Mouse (Mus musculus) brain, embryonic 14.5 days (tissue): ENCODE data around the gene Steap3.

Experiments used
- CTCF ChIP-seq: fragments of 200-500 bp; IDR thresholded peaks from 2 replicates; pipeline ENCODE4 v1.5.1; 2012; ENCODE audit warnings: inconsistent platforms, mild to moderate bottlenecking, moderate library complexity, borderline replicate concordance; ENCODE audit not compliant: insufficient read depth, insufficient read length; ENCODE audit errors: extremely low read depth
- POLR2A ChIP-seq: fragments of 200-500 bp; IDR thresholded peaks from 2 replicates; pipeline ENCODE4 v1.6.1; 2012; ENCODE audit warnings: mild to moderate bottlenecking, inconsistent platforms, borderline replicate concordance; ENCODE audit not compliant: poor library complexity, insufficient read depth, insufficient read length, severe bottlenecking; ENCODE audit errors: extremely low read depth

- no peak for TF ChIP-seq CTCF
- no peak for TF ChIP-seq POLR2A
Observed at GRCm38 (mm10) chr1:120187059-120187458, 85.4 kb downstream of the Steap3 start.
